Mouse (Mus musculus): ENCODE data around the gene Hoxa3. TPM values are rescaled to one million over a fixed set of nuclear protein-coding genes. Genes with fewer than 3 reads are reported as not detected.

Gene Hoxa3
- polyA plus RNA-seq, 1 experiment from 2014 or later, result 0.53 TPM

Other genes starting within 250 kb of the Hoxa3 start
- 33.2 TPM for gene Skap2, start 200.8 kb downstream of the Hoxa3 start, polyA plus RNA-seq (2014; fragmentation: Illumina TruSeq; extraction: RNeasy Lipid Tissue Mini Kit (QIAGEN cat#74804); ENCODE audit: low read depth, low replicate concordance)
- not detected for gene Hoxa1, start 55.0 kb downstream of the Hoxa3 start, polyA plus RNA-seq (2014; fragmentation: Illumina TruSeq; extraction: RNeasy Lipid Tissue Mini Kit (QIAGEN cat#74804); ENCODE audit: low read depth, low replicate concordance)
- 0.58 TPM for gene Hoxa2, start 48.5 kb downstream of the Hoxa3 start, polyA plus RNA-seq (2014; fragmentation: Illumina TruSeq; extraction: RNeasy Lipid Tissue Mini Kit (QIAGEN cat#74804); ENCODE audit: low read depth, low replicate concordance)
- gene 5730596B20Rik, start 35.8 kb downstream of the Hoxa3 start, polyA plus RNA-seq (2014; fragmentation: Illumina TruSeq; extraction: RNeasy Lipid Tissue Mini Kit (QIAGEN cat#74804); ENCODE audit: low read depth, low replicate concordance), result 0.13 TPM
- gene Hoxa4, start 21.6 kb downstream of the Hoxa3 start, polyA plus RNA-seq (2014; fragmentation: Illumina TruSeq; extraction: RNeasy Lipid Tissue Mini Kit (QIAGEN cat#74804); ENCODE audit: low read depth, low replicate concordance), result not detected
- 0.61 TPM for gene Hoxa5, start 8.7 kb downstream of the Hoxa3 start, polyA plus RNA-seq (2014; fragmentation: Illumina TruSeq; extraction: RNeasy Lipid Tissue Mini Kit (QIAGEN cat#74804); ENCODE audit: low read depth, low replicate concordance)
- not detected for gene Hoxa6, start 4.6 kb downstream of the Hoxa3 start, polyA plus RNA-seq (2014; fragmentation: Illumina TruSeq; extraction: RNeasy Lipid Tissue Mini Kit (QIAGEN cat#74804); ENCODE audit: low read depth, low replicate concordance)
- gene Gm28308, start within 50 bp of the Hoxa3 start, polyA plus RNA-seq (2014; fragmentation: Illumina TruSeq; extraction: RNeasy Lipid Tissue Mini Kit (QIAGEN cat#74804); ENCODE audit: low read depth, low replicate concordance), result not detected
- not detected for gene Hoxa7, start 8.5 kb upstream of the Hoxa3 start, polyA plus RNA-seq (2014; fragmentation: Illumina TruSeq; extraction: RNeasy Lipid Tissue Mini Kit (QIAGEN cat#74804); ENCODE audit: low read depth, low replicate concordance)
- gene Hoxa9, start 17.8 kb upstream of the Hoxa3 start, polyA plus RNA-seq (2014; fragmentation: Illumina TruSeq; extraction: RNeasy Lipid Tissue Mini Kit (QIAGEN cat#74804); ENCODE audit: low read depth, low replicate concordance), result not detected
- gene Hoxa10, start 27.5 kb upstream of the Hoxa3 start, polyA plus RNA-seq (2014; fragmentation: Illumina TruSeq; extraction: RNeasy Lipid Tissue Mini Kit (QIAGEN cat#74804); ENCODE audit: low read depth, low replicate concordance), result not detected
- gene Hoxa11, start 32.5 kb upstream of the Hoxa3 start, polyA plus RNA-seq (2014; fragmentation: Illumina TruSeq; extraction: RNeasy Lipid Tissue Mini Kit (QIAGEN cat#74804); ENCODE audit: low read depth, low replicate concordance), result not detected
- not detected for gene Hoxa13, start 47.5 kb upstream of the Hoxa3 start, polyA plus RNA-seq (2014; fragmentation: Illumina TruSeq; extraction: RNeasy Lipid Tissue Mini Kit (QIAGEN cat#74804); ENCODE audit: low read depth, low replicate concordance)
- gene Evx1, start 100.2 kb upstream of the Hoxa3 start, polyA plus RNA-seq (2014; fragmentation: Illumina TruSeq; extraction: RNeasy Lipid Tissue Mini Kit (QIAGEN cat#74804); ENCODE audit: low read depth, low replicate concordance), result not detected